Mouse (Mus musculus): Measurements from ENCODE around the gene Adam19.

DNA sequence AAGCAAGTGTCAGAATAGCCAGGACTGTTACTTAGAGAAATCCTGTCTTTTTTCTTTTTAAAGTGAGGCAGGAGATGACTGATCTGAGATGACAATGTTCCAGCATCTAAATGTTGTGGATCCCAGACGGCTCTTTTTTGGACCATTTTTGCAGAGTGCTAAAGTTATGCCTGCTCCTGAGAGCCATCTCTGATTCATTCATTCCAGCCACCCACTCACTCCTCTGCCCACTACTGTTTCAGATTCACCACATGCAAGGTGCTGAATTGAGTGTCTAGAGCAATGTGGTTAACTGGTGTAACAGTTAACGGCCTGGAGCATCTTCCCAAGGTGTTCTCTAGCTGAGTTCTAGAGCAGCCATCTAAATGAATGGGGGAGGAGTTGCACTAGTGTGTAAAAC, 79.1 kb downstream of the Adam19 start:
- TF ChIP-seq CTCF (conservative IDR thresholded peaks at IDR 0.05 in 1 of 2, IDR thresholded peaks at IDR 0.05 in 1 of 2; ENCODE audit: low read depth in 2 of 2, low read length in 2 of 2) = no peak
- TF ChIP-seq ETS1 (conservative IDR thresholded peaks at IDR 0.05; ENCODE audit: low read depth, low read length) = peak; percentile 28; the same call in 1 of the 2 replicates
- TF ChIP-seq USF1 (IDR thresholded peaks at IDR 0.05; ENCODE audit: low read depth, low read length) = no peak
